Mouse (Mus musculus): ENCODE results near the gene Fip1l1. TPM values are rescaled to one million over a fixed set of nuclear protein-coding genes. Genes with fewer than 3 reads are reported as not detected.

Gene Fip1l1
- polyA plus RNA-seq, 1 experiment from 2014 or later = 66.5 TPM

DNA sequence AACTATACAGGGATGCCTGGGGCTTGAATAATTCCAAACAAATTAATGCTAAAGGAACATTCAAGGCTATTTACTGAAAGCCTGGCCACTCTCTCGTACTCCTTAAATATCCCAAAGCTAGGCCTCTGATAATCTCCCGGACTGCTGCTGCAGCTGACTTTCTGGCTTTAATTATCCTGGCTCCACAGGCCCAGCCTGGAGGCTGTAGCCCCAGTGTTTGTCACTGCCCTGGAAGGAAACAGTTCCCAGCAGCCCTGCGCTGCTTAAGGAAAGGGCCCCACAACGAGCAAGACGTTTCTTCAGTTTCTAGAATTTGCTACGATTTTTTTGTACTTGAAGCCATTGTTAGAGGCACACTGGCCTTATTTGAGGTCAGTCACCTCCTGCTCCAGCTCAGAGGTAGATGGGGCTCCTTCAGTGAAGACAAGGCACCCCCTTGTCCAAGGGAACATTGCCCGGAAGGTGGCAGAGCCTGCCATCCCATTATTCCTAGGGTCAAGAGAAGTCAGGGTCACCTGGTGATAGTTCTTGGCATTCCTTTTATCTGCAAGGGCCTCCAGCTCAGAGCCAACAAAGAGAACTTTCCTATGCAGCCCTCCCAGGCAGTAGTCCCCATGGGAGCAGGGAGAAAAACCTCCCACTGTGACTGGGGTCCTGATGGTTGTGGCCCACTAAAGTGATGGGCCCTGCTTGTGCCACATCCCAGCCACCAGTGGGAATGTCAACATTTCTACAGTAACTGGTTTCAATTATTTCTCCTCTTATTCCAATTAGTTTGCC is 86.6 kb downstream of the Fip1l1 start:
- H3K27me3 ChIP-seq (ENCODE audit: control insufficient read depth, insufficient read depth, low read length) = no peaks in the 10 kb centered on the region
- H3K4me3 ChIP-seq (ENCODE audit: low read depth, low read length) = no peak overlapping the region
- H3K27ac ChIP-seq (ENCODE audit: low read depth, low read length) = peak overlapping the region; percentile 66; the same call in 1 of the 2 replicates
- peaks cover 20% of the 10 kb centered on the region for H3K4me1 ChIP-seq (ENCODE audit: control insufficient read depth, insufficient read depth, low read length)
- no peaks in the 10 kb centered on the region for H3K36me3 ChIP-seq (ENCODE audit: control insufficient read depth, insufficient read depth, low read length)
- no peak overlapping the region for H3K9ac ChIP-seq (ENCODE audit: low read depth, low read length)
- 31% methylated on average over 7 of the region's 7 CpGs for WGBS (ENCODE audit: insufficient replicate concordance)
- no peaks in the 10 kb centered on the region for H3K9me3 ChIP-seq (replicated peaks; ENCODE audit: control insufficient read depth, low read length)
- ATAC-seq (replicated peaks; ENCODE audit: insufficient number of reproducible peaks, low FRiP score, low TSS enrichment) = no peak
- no peak overlapping the region for H3K4me2 ChIP-seq

DNA sequence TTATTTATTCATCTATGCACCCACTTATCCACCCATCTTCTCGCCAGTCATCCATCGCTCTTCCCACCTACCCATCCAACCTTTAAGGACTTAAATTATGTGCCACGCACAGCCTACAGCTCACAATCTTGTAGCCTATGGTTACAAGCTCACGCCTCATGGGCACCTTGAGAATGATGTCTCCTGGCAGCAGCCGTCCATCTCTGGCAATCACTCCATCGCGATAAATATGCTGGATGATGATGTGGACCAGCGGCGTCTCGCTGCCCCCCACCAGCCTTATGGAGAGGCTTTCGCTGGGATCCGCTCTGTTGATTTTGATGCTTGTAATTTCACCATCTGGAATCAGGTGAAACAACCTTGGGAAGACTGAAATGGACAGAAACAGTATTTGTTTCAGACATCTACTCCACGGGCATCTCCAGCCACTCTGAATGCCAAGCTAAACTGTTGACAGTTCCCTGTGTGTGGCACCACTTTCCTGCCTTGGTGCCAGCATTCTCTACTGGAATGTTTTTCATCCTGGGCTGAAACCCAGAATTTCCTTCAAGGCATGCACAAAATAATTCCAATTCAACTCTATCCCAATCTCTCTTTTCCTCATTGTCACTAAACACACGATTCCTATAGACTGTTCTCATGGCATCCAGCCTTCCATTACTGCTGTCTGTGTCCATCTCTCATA is 88.2 kb downstream of the Fip1l1 start:
- no peaks in the 10 kb centered on the region for H3K27me3 ChIP-seq (ENCODE audit: control insufficient read depth, insufficient read depth, low read length)
- no peak overlapping the region for H3K27ac ChIP-seq (ENCODE audit: low read depth, low read length)
- no peak overlapping the region for H3K4me2 ChIP-seq
- H3K4me1 ChIP-seq (ENCODE audit: control insufficient read depth, insufficient read depth, low read length) = peaks cover 20% of the 10 kb centered on the region
- H3K4me3 ChIP-seq (ENCODE audit: low read depth, low read length) = no peak overlapping the region
- H3K9ac ChIP-seq (ENCODE audit: low read depth, low read length) = no peak overlapping the region
- ATAC-seq (replicated peaks; ENCODE audit: insufficient number of reproducible peaks, low FRiP score, low TSS enrichment) = no peak
- no peaks in the 10 kb centered on the region for H3K9me3 ChIP-seq (replicated peaks; ENCODE audit: control insufficient read depth, low read length)
- no peaks in the 10 kb centered on the region for H3K36me3 ChIP-seq (ENCODE audit: control insufficient read depth, insufficient read depth, low read length)
- WGBS (ENCODE audit: insufficient replicate concordance) = 90% methylated on average over 14 of the region's 14 CpGs

DNA sequence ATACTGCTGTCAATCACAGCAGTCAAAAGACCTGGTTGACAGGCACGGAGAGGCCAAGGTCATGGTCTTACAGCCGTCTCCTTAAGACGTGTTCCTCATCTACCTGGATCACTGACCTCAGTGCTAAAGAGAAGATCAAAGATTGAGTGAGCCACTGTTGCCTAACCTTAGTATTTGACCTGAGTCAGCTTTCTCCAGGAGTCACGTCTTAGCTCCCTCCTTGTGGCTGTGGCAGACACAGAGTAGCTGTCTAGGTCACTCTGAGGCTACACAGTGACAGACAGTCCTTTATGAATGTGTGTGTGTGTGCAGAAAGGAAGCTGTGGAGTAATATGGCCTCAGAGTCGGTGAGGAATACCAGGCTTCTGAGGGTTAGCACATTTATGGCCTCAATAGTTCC is 89.1 kb downstream of the Fip1l1 start:
- Histone ChIP-seq H3K27ac (ENCODE audit: low read depth, low read length) (no peak overlapping the region), H3K9me3 (replicated peaks; ENCODE audit: control insufficient read depth, low read length) (no peaks in the 10 kb centered on the region), H3K4me2 (no peak overlapping the region), H3K4me3 (ENCODE audit: low read depth, low read length) (no peak overlapping the region), H3K36me3 (ENCODE audit: control insufficient read depth, insufficient read depth, low read length) (no peaks in the 10 kb centered on the region), H3K27me3 (ENCODE audit: control insufficient read depth, insufficient read depth, low read length) (no peaks in the 10 kb centered on the region), H3K4me1 (ENCODE audit: control insufficient read depth, insufficient read depth, low read length) (peaks cover 20% of the 10 kb centered on the region), H3K9ac (ENCODE audit: low read depth, low read length) (no peak overlapping the region)
- WGBS (ENCODE audit: insufficient replicate concordance) = 37% methylated on average over 5 of the region's 5 CpGs
- no peak for ATAC-seq (replicated peaks; ENCODE audit: insufficient number of reproducible peaks, low FRiP score, low TSS enrichment)

DNA sequence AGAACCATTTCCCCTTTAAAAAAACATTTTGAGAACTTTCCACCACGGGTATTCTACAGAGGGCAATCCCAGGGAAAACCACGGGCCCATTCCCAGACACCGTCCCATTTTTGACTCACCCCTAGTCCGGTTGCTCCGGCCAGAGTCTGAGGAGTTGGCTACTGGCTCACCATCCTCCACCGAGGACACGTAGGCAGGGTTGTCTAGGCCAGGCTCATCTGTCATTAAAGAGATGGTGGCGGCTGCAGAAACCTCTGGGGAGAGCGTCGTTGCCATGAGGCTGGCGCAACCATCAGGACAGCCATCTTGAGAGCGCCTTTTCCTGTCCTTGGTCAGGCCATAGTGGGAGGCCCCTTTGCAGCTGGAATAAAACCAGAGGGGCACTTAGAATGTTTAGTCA is 92.8 kb downstream of the Fip1l1 start:
- Histone ChIP-seq H3K4me1 (ENCODE audit: control insufficient read depth, insufficient read depth, low read length) (peaks cover 8% of the 10 kb centered on the region), H3K27ac (ENCODE audit: low read depth, low read length) (no peak overlapping the region), H3K27me3 (ENCODE audit: control insufficient read depth, insufficient read depth, low read length) (no peaks in the 10 kb centered on the region), H3K9me3 (replicated peaks; ENCODE audit: control insufficient read depth, low read length) (no peaks in the 10 kb centered on the region), H3K9ac (ENCODE audit: low read depth, low read length) (no peak overlapping the region), H3K4me2 (no peak overlapping the region), H3K4me3 (ENCODE audit: low read depth, low read length) (no peak overlapping the region), H3K36me3 (ENCODE audit: control insufficient read depth, insufficient read depth, low read length) (no peaks in the 10 kb centered on the region)
- 92% methylated on average over 12 of the region's 12 CpGs for WGBS (ENCODE audit: insufficient replicate concordance)
- ATAC-seq (replicated peaks; ENCODE audit: insufficient number of reproducible peaks, low FRiP score, low TSS enrichment) = no peak

DNA sequence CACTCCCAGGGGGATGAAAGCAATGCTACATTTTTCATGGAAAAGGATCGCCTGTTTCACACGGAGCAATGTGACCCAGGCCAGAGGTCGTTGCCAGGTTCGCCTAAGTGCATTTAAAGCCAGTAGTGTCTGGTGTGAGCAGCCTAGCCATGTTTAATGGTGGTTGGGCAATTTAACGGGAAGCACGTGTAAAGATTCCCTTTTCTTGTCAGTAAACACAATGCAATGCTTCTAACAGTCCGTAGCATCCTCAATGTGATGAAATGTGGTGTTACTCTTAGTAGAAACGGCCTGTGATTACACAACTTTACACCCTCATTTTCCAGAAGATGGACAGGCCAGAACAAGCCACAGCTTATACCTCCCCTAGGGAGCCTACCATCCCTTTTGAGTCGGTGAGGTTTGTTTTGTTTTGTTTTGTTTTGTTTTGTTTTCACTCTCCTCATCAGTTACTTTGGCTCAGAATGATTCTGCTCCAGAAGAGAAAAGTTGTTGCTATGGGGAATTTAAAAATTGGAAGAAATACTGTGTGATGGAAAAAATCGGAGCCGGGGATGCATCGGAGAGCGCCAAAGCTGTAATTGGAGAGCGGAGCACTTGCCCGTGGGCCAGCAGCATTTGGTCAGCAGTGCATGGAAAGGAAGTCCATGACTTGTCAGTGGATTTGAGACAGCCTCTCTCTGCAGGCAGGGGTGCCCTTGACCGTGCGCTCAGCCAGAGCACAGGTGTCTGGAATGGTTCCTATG is 97.3 kb downstream of the Fip1l1 start:
- no peaks in the 10 kb centered on the region for H3K36me3 ChIP-seq (ENCODE audit: control insufficient read depth, insufficient read depth, low read length)
- H3K4me1 ChIP-seq (ENCODE audit: control insufficient read depth, insufficient read depth, low read length) = no peaks in the 10 kb centered on the region
- no peaks in the 10 kb centered on the region for H3K9me3 ChIP-seq (replicated peaks; ENCODE audit: control insufficient read depth, low read length)
- H3K4me3 ChIP-seq (ENCODE audit: low read depth, low read length) = no peak overlapping the region
- no peak overlapping the region for H3K9ac ChIP-seq (ENCODE audit: low read depth, low read length)
- 53% methylated on average over 17 of the region's 17 CpGs for WGBS (ENCODE audit: insufficient replicate concordance)
- H3K27me3 ChIP-seq (ENCODE audit: control insufficient read depth, insufficient read depth, low read length) = no peaks in the 10 kb centered on the region
- ATAC-seq (replicated peaks; ENCODE audit: insufficient number of reproducible peaks, low FRiP score, low TSS enrichment) = no peak
- H3K4me2 ChIP-seq = no peak overlapping the region
- no peak overlapping the region for H3K27ac ChIP-seq (ENCODE audit: low read depth, low read length)

DNA sequence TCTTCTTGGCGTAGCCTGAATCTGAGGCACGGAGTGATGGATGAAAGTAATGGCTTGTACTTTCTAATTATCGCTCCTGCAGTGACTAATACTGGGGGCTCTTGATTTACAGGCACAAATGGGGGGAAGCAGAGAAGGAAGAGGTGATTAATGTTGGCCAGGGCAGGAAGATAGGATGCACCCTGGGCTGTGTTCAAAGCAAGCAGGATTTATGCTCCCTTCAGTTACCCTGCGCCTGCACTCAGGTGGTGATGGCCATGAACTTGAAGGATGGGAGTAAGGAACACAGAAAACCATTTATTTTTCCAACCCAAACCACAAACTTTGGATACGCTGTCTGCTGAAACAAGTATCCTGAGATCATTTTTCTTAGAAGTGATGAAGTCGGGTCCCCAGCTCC is 98.2 kb downstream of the Fip1l1 start:
- H3K4me1 ChIP-seq (ENCODE audit: control insufficient read depth, insufficient read depth, low read length) = no peaks in the 10 kb centered on the region
- no peak overlapping the region for H3K9ac ChIP-seq (ENCODE audit: low read depth, low read length)
- H3K36me3 ChIP-seq (ENCODE audit: control insufficient read depth, insufficient read depth, low read length) = no peaks in the 10 kb centered on the region
- no peak overlapping the region for H3K4me2 ChIP-seq
- H3K4me3 ChIP-seq (ENCODE audit: low read depth, low read length) = no peak overlapping the region
- no peaks in the 10 kb centered on the region for H3K27me3 ChIP-seq (ENCODE audit: control insufficient read depth, insufficient read depth, low read length)
- 80% methylated on average over 6 of the region's 6 CpGs for WGBS (ENCODE audit: insufficient replicate concordance)
- no peak for ATAC-seq (replicated peaks; ENCODE audit: insufficient number of reproducible peaks, low FRiP score, low TSS enrichment)
- no peaks in the 10 kb centered on the region for H3K9me3 ChIP-seq (replicated peaks; ENCODE audit: control insufficient read depth, low read length)
- H3K27ac ChIP-seq (ENCODE audit: low read depth, low read length) = no peak overlapping the region

DNA sequence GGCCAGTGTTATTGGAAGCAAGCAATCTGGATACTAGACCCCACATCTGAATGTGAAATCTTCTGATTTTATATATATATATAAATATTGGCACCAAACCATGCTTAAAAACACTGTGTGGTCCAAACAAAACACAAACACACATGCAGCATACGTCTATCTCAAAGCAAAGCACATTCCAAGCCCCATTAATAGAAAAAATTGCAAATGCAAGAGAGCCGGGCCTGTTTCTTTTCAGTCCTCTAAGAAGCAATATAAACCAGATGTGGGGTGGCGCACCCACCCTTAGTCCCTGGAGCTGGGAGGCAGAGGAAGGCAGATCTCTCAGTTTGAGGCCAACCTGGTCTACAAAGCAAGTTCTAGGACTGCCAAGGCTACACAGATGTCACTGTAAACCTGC is 99.1 kb downstream of the Fip1l1 start:
- WGBS (ENCODE audit: insufficient replicate concordance) = 73% methylated on average over 3 of the region's 3 CpGs
- ATAC-seq (replicated peaks; ENCODE audit: insufficient number of reproducible peaks, low FRiP score, low TSS enrichment) = no peak
- Histone ChIP-seq H3K4me2 (no peak overlapping the region), H3K9ac (ENCODE audit: low read depth, low read length) (no peak overlapping the region), H3K9me3 (replicated peaks; ENCODE audit: control insufficient read depth, low read length) (no peaks in the 10 kb centered on the region), H3K27me3 (ENCODE audit: control insufficient read depth, insufficient read depth, low read length) (no peaks in the 10 kb centered on the region), H3K27ac (ENCODE audit: low read depth, low read length) (no peak overlapping the region), H3K36me3 (ENCODE audit: control insufficient read depth, insufficient read depth, low read length) (no peaks in the 10 kb centered on the region), H3K4me3 (ENCODE audit: low read depth, low read length) (no peak overlapping the region), H3K4me1 (ENCODE audit: control insufficient read depth, insufficient read depth, low read length) (no peaks in the 10 kb centered on the region)

DNA sequence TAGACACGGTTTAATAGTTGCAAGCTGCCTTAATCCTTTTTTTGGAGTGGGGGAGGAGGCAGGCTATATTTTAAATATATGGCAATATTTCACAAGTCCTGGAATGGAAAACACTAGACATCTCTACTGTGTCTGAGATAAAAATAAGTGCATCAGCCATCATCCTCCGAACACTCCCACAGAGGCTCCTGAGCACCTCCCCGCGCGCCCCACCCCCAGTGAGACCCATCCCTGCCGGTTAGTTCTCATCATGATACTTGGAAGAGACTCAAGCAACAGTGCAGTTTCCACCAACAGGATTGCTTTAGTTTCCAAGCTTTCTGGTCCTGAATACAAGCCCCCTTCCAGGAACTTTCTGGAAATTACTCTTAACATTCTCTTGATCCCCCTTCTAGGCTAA is 104.3 kb downstream of the Fip1l1 start:
- no peaks in the 10 kb centered on the region for H3K27me3 ChIP-seq (ENCODE audit: control insufficient read depth, insufficient read depth, low read length)
- no peak overlapping the region for H3K9ac ChIP-seq (ENCODE audit: low read depth, low read length)
- no peak for ATAC-seq (replicated peaks; ENCODE audit: insufficient number of reproducible peaks, low FRiP score, low TSS enrichment)
- H3K9me3 ChIP-seq (replicated peaks; ENCODE audit: control insufficient read depth, low read length) = no peaks in the 10 kb centered on the region
- no peaks in the 10 kb centered on the region for H3K36me3 ChIP-seq (ENCODE audit: control insufficient read depth, insufficient read depth, low read length)
- WGBS (ENCODE audit: insufficient replicate concordance) = 79% methylated on average over 6 of the region's 6 CpGs
- no peaks in the 10 kb centered on the region for H3K4me1 ChIP-seq (ENCODE audit: control insufficient read depth, insufficient read depth, low read length)
- no peak overlapping the region for H3K4me2 ChIP-seq
- no peak overlapping the region for H3K4me3 ChIP-seq (ENCODE audit: low read depth, low read length)
- H3K27ac ChIP-seq (ENCODE audit: low read depth, low read length) = no peak overlapping the region
